Mouse (Mus musculus): ENCODE results near the gene Ttll8.

GRCm38 (mm10) chr15:88946851-88947250 is 7.4 kb downstream of the Ttll8 start:
- no peak for TF ChIP-seq POLR2A (IDR thresholded peaks at IDR 0.05; ENCODE audit: borderline replicate concordance, insufficient read depth, low read length)
- no peak for TF ChIP-seq CTCF (IDR thresholded peaks at IDR 0.05; ENCODE audit: borderline replicate concordance, insufficient read depth, low read depth, low read length)

Data from cerebellum, adult 2 months (tissue).